Mouse (Mus musculus) forebrain, embryonic 11.5 days (tissue): Measurements from ENCODE around the gene Zfp189. TPM values are rescaled to one million over a fixed set of nuclear protein-coding genes. Genes with fewer than 3 reads are reported as not detected.

Experiments used
- ATAC-seq: fragments of 200-750 bp; cut with Nextera tagmentation; replicated peaks from 2 replicates; pipeline ENCODE4 v1.8.0; 2017; ENCODE audit warnings: moderate TSS enrichment; ENCODE audit not compliant: low FRiP score
- DNase-seq: peaks from one replicate; pipeline ENCODE4 v3.0.0-alpha.2; 2017; ENCODE audit warnings: low spot score
- H3K27ac ChIP-seq: fragments of 300-500 bp; sonication (generic); 2 replicates; pipeline ENCODE4 v1.5.1; 2014; ENCODE audit warnings: low read depth, low read length
- H3K27me3 ChIP-seq: fragments of 300-500 bp; sonication (generic); 2 replicates; pipeline ENCODE4 v1.6.1; 2014; ENCODE audit warnings: mild to moderate bottlenecking, low read length, mixed read lengths; ENCODE audit not compliant: control insufficient read depth, insufficient read depth
- H3K36me3 ChIP-seq: fragments of 300-500 bp; sonication (generic); 2 replicates; pipeline ENCODE4 v1.6.1; 2014; ENCODE audit warnings: mild to moderate bottlenecking, low read length, moderate library complexity, mixed read lengths; ENCODE audit not compliant: control insufficient read depth, insufficient read depth
- H3K4me1 ChIP-seq: fragments of 300-500 bp; sonication (generic); replicated peaks from 2 replicates; pipeline ENCODE4 v1.6.1; 2014; ENCODE audit warnings: low read length, mixed read lengths; ENCODE audit not compliant: control insufficient read depth, insufficient read depth
- H3K4me2 ChIP-seq: fragments of 300-500 bp; sonication (generic); 2 replicates; pipeline ENCODE4 v1.6.1; 2014; ENCODE audit warnings: low read depth, mild to moderate bottlenecking, low read length, moderate library complexity, mixed read lengths; ENCODE audit not compliant: severe bottlenecking
- H3K4me3 ChIP-seq: fragments of 300-500 bp; sonication (generic); 2 replicates; pipeline ENCODE4 v1.5.1; 2014; ENCODE audit warnings: low read depth, low read length
- H3K9ac ChIP-seq: fragments of 300-500 bp; sonication (generic); 2 replicates; pipeline ENCODE4 v1.6.1; 2014; ENCODE audit warnings: low read length
- H3K9me3 ChIP-seq: fragments of 300-500 bp; sonication (generic); 2 replicates; pipeline ENCODE4 v1.6.1; 2016; ENCODE audit warnings: low read length, mixed read lengths; ENCODE audit not compliant: control insufficient read depth
- WGBS: fragments of 180-500 bp; shearing (Covaris S2); extraction: QIAGEN DNeasy Blood & Tissue Kit; methylation state at CpG from one replicate; pipeline ENCODE4 v1.1.7; 2014; 5-methylcytosine and 5-hydroxymethylcytosine counted together
- polyA plus RNA-seq: library from polyadenylated mRNA; unstranded; fragments of >200 nt; fragmentation: Nextera tagmentation; extraction: Ambion mirVana; gene quantifications from 2 replicates; pipeline ENCODE4 v1.2.1, GENCODE M21; 2014

Gene Zfp189
- polyA plus RNA-seq, 1 experiment from 2014 or later = 14.5 TPM

DNA sequence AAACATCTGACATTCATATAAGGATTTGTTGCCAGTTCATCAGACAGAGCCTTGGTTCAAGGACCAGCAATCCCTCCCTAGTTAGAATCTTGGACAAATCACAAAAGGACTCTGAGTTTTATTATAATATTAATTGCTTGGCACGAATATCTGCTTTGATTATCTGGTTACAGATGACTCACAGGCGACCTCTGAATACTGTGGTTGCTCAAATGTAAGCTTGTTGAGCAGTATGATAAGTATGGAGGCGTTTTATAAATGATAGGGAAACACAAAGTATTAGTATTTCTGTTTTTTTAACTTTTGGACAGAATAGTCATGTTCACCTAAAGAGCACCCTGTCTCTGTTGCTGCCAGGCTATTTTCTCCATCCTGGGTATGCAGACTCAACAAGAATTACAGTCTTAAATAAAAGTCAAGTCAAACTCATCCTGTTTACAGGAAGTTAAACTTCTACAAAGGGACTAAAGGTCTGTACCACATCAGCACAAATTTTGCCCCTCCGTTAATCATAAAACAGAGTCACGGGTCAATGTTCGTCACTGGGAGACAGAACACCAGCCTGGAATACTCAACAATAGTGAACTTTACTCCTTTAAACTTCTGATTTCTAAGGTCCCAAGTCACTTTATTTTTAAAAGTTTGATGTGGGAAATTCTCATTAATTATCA is 26.0 kb downstream of the Zfp189 start:
- H3K27me3 ChIP-seq = no peaks in the 10 kb centered on the region
- no peak overlapping the region for H3K4me3 ChIP-seq
- no peaks in the 10 kb centered on the region for H3K4me1 ChIP-seq
- H3K36me3 ChIP-seq = no peaks in the 10 kb centered on the region
- no peaks in the 10 kb centered on the region for H3K9me3 ChIP-seq
- H3K9ac ChIP-seq = no peak overlapping the region
- H3K27ac ChIP-seq = no peak overlapping the region
- ATAC-seq = no peak
- no peak for DNase-seq
- H3K4me2 ChIP-seq = no peak overlapping the region
- 74% methylated on average over 6 of the region's 6 CpGs for WGBS

DNA sequence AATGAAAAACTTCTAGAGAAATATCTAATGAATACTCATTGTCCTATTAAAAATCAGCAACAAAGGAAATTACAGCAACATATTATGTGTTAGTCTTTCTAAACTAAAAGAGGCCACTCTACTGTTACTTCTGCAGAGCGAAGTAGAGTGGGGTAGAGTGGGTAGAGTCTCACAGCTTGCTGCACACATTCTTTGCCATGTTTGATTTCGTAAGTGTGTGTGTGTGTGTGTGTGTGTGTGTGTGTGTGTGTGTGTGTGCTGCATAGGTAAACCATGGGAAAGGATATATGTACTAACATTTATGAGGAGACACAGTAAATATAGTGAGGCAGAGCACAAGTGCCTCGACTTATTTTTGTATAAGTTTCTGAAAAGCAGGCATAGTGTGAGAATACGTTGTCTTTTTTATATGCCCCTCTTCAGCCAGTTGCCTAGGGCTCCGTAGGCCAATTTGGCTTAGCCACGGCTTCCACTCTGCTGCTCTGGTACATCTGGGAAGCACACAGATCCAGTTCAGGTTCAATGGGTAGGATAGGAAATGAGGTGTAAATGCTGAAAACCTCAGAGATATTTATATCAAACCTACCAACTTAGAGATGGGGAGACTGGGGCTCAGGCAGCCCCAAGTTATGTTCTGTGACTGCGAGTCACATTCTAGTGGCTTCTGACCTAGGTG is 26.7 kb downstream of the Zfp189 start:
- Histone ChIP-seq H3K36me3 (no peaks in the 10 kb centered on the region), H3K4me2 (no peak overlapping the region), H3K27ac (no peak overlapping the region), H3K9ac (no peak overlapping the region), H3K9me3 (no peaks in the 10 kb centered on the region), H3K27me3 (no peaks in the 10 kb centered on the region), H3K4me1 (no peaks in the 10 kb centered on the region), H3K4me3 (no peak overlapping the region)
- WGBS = 89% methylated on average over 7 of the region's 7 CpGs
- ATAC-seq (no peak), DNase-seq (no peak)

GRCm38 (mm10) chr4:49549383-49549782 is 28.4 kb downstream of the Zfp189 start, which contains the start of gene Aldob:
Aldob (minus strand) TSS chr4:49549546.
- Histone ChIP-seq H3K4me2 (no peak within 1 kb of the TSS), H3K9me3 (no peaks in the 10 kb centered on the region), H3K36me3 (no peaks in the 10 kb centered on the region), H3K4me3 (no peak within 1 kb of the TSS), H3K27me3 (no peaks in the 10 kb centered on the region), H3K4me1 (no peaks in the 10 kb centered on the region), H3K9ac (no peak within 1 kb of the TSS), H3K27ac (no peak within 1 kb of the TSS)
- WGBS = 88% methylated on average over 3 of the region's 3 CpGs
- ATAC-seq (no peak), DNase-seq (no peak)

GRCm38 (mm10) chr4:49553380-49553779 is 32.4 kb downstream of the Zfp189 start:
- ATAC-seq = no peak

DNA sequence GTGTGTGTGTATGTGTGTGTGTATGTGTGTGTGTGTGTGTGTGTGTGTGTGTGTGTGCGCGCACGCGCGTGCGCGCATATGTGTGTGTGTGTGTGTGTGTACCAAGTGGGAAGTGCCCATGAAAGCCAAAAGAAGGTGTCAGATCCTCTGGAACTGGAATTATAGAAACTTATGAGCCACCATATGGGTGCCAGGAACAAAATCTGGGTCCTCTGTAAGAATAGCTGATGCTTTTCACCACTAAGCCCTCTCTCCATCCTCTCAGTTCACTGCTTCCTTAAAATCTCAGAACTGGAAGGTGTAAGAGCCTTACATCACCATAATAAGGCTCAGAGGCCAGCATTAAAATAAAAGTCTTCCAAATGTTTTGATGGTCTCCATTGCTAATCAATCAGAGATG is 36.4 kb downstream of the Zfp189 start:
- 89% methylated on average over 7 of the region's 7 CpGs for WGBS
- H3K4me2 ChIP-seq = no peak overlapping the region
- H3K27me3 ChIP-seq = no peaks in the 10 kb centered on the region
- ATAC-seq (no peak), DNase-seq (no peak)
- H3K27ac ChIP-seq = no peak overlapping the region
- H3K4me3 ChIP-seq = no peak overlapping the region
- H3K9me3 ChIP-seq = no peaks in the 10 kb centered on the region
- no peaks in the 10 kb centered on the region for H3K36me3 ChIP-seq
- H3K4me1 ChIP-seq = no peaks in the 10 kb centered on the region
- no peak overlapping the region for H3K9ac ChIP-seq

More at GRCm38 (mm10) chr4:49553380-49553779, 32.4 kb downstream of the Zfp189 start:
- Histone ChIP-seq H3K9me3 (no peaks in the 10 kb centered on the region), H3K4me1 (no peaks in the 10 kb centered on the region), H3K4me2 (no peak overlapping the region), H3K27me3 (no peaks in the 10 kb centered on the region), H3K4me3 (no peak overlapping the region), H3K27ac (no peak overlapping the region), H3K36me3 (no peaks in the 10 kb centered on the region), H3K9ac (no peak overlapping the region)
- DNase-seq = no peak
- 93% methylated on average over 5 of the region's 5 CpGs for WGBS

DNA sequence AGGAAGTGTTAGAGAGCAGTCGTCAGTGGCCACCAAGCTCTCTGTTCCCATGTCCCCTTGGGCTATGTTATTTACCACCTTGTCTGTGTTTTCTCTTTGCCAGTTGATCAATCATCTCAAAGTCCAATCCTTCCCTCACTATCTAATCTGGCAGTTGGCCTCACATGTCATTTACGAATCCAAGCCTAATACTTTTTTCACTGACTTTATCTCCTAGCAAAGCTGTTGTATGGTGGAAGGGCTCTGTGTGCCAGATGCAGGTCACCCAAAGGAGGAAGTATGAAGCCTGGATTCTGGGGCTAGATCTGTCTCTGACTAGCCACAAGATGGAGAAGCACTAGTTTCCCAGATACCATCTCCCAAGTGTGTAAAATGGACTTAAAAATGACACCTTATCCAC is 37.2 kb downstream of the Zfp189 start:
- WGBS = 85% methylated on average over 2 of the region's 2 CpGs
- no peak overlapping the region for H3K9ac ChIP-seq
- H3K4me1 ChIP-seq = no peaks in the 10 kb centered on the region
- H3K9me3 ChIP-seq = no peaks in the 10 kb centered on the region
- no peaks in the 10 kb centered on the region for H3K36me3 ChIP-seq
- no peak overlapping the region for H3K4me2 ChIP-seq
- H3K27me3 ChIP-seq = no peaks in the 10 kb centered on the region
- ATAC-seq = no peak
- no peak for DNase-seq
- no peak overlapping the region for H3K27ac ChIP-seq
- H3K4me3 ChIP-seq = no peak overlapping the region

DNA sequence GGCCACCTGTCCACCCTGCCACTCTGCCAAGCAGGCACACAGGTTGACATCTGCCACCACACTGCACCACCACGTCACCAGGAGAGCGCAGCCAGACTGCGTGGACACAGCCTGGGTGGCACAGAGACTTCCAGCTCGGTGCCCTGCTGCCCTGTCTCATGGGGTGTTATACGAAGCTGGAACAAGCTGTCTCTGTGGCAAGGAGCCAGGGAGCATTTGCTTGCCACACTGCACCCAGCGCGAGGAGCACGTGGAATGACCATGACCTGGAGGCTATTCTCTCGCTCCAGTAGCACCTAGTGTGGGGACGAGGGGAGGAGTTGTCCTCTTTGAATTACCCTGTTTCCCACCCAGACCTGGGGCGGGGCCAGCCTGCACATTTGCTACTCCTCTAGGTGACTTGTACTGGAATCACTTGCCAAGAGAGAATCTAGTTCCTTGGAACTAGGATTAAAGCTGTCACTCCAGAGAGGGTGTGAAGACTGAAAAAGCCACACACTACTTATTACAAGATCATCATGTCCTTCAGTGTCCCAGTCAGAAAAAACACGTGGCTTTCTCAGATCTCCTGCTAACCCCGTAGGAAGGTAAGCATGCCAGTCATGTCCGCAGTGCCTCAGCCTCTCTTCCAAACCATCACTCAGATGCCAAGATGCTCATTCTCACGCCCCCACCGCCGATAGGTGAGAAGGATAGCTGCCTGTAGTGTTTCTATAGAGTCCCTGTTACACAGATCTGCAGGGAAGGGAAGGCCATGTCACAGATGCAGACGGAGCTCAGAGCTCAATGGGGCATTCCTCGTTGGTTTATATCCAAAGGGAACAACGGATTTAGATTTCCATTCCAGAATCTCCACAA is 39.2 kb downstream of the Zfp189 start:
- Histone ChIP-seq H3K27me3 (no peaks in the 10 kb centered on the region), H3K9ac (no peak overlapping the region), H3K9me3 (no peaks in the 10 kb centered on the region), H3K4me2 (no peak overlapping the region), H3K27ac (no peak overlapping the region), H3K4me3 (no peak overlapping the region), H3K4me1 (no peaks in the 10 kb centered on the region), H3K36me3 (no peaks in the 10 kb centered on the region)
- 81% methylated on average over 20 of the region's 20 CpGs for WGBS
- DNase-seq (no peak), ATAC-seq (no peak)

GRCm38 (mm10) chr4:49567613-49568012 is 46.6 kb downstream of the Zfp189 start:
- H3K4me3 ChIP-seq = no peak overlapping the region
- H3K27ac ChIP-seq = no peak overlapping the region
- WGBS = 22% methylated on average over 3 of the region's 3 CpGs
- H3K36me3 ChIP-seq = no peaks in the 10 kb centered on the region
- ATAC-seq (peak; percentile 75), DNase-seq (peak; percentile 60)
- no peaks in the 10 kb centered on the region for H3K9me3 ChIP-seq
- H3K9ac ChIP-seq = no peak overlapping the region
- no peaks in the 10 kb centered on the region for H3K27me3 ChIP-seq
- no peaks in the 10 kb centered on the region for H3K4me1 ChIP-seq
- no peak overlapping the region for H3K4me2 ChIP-seq
